Mouse (Mus musculus) embryonic facial prominence, embryonic 11.5 days (tissue): ENCODE data around the gene Trim47. TPM values are rescaled to one million over a fixed set of nuclear protein-coding genes. Genes with fewer than 3 reads are reported as not detected.

Source experiments
- ATAC-seq: fragments of 200-750 bp; cut with Nextera tagmentation; replicated peaks from 2 replicates; pipeline ENCODE4 v1.8.0; 2017; ENCODE audit warnings: low read depth; ENCODE audit not compliant: insufficient number of reproducible peaks, low FRiP score, low TSS enrichment
- DNase-seq: peaks from one replicate; pipeline ENCODE4 v3.0.0-alpha.2; 2015; ENCODE audit warnings: low spot score
- H3K27ac ChIP-seq: fragments of 300-500 bp; sonication (generic); replicated peaks from 2 replicates; pipeline ENCODE4 v1.5.1; 2014; ENCODE audit warnings: mild to moderate bottlenecking, low read depth, low read length, control low read depth
- H3K27me3 ChIP-seq: fragments of 300-500 bp; sonication (generic); 2 replicates; pipeline ENCODE4 v1.6.1; 2014; ENCODE audit warnings: mild to moderate bottlenecking, low read length, moderate library complexity, mixed read lengths; ENCODE audit not compliant: control insufficient read depth, insufficient read depth
- H3K36me3 ChIP-seq: fragments of 300-500 bp; sonication (generic); replicated peaks from 2 replicates; pipeline ENCODE4 v1.6.1; 2014; ENCODE audit warnings: low read depth, mild to moderate bottlenecking, low read length, moderate library complexity, mixed read lengths; ENCODE audit not compliant: control insufficient read depth, insufficient read depth
- H3K4me1 ChIP-seq: fragments of 300-500 bp; sonication (generic); 2 replicates; pipeline ENCODE4 v1.6.1; 2014; ENCODE audit warnings: low read length, mixed read lengths; ENCODE audit not compliant: control insufficient read depth, insufficient read depth
- H3K4me2 ChIP-seq: fragments of 300-500 bp; sonication (generic); 2 replicates; pipeline ENCODE4 v1.6.1; 2014; ENCODE audit warnings: low read depth, mild to moderate bottlenecking, control low read depth, low read length, moderate library complexity
- H3K4me3 ChIP-seq: fragments of 300-500 bp; sonication (generic); 2 replicates; pipeline ENCODE4 v1.5.1; 2014; ENCODE audit warnings: low read depth, low read length, control low read depth
- H3K9ac ChIP-seq: fragments of 300-500 bp; sonication (generic); replicated peaks from 2 replicates; pipeline ENCODE4 v1.6.1; 2014; ENCODE audit warnings: mild to moderate bottlenecking, control low read depth, low read length
- H3K9me3 ChIP-seq: fragments of 300-500 bp; sonication (generic); replicated peaks from 2 replicates; pipeline ENCODE4 v1.6.1; 2016; ENCODE audit warnings: mild to moderate bottlenecking, low read length, inconsistent platforms, mixed read lengths; ENCODE audit not compliant: control insufficient read depth
- WGBS: fragments of 180-500 bp; shearing (Covaris S2); extraction: QIAGEN DNeasy Blood & Tissue Kit; methylation state at CpG from one replicate; pipeline ENCODE4 v1.1.7; 2014; 5-methylcytosine and 5-hydroxymethylcytosine counted together
- polyA plus RNA-seq: library from polyadenylated mRNA; unstranded; fragments of >200 nt; fragmentation: Nextera tagmentation; extraction: Ambion mirVana; gene quantifications from 2 replicates; pipeline ENCODE4 v1.2.1, GENCODE M21; 2014

Gene Trim47
- polyA plus RNA-seq, 1 experiment from 2014 or later = 4.5 TPM

GRCm38 (mm10) chr11:116132366-116133333, 5.6 kb upstream of the Trim47 start:
- Histone ChIP-seq H3K9ac (no peak overlapping the region), H3K4me2 (no peak overlapping the region), H3K4me1 (peaks cover 2% of the 10 kb centered on the region; the same call in 1 of the 2 replicates), H3K9me3 (no peaks in the 10 kb centered on the region), H3K4me3 (no peak overlapping the region), H3K27ac (no peak overlapping the region), H3K27me3 (no peaks in the 10 kb centered on the region), H3K36me3 (peaks cover 3% of the 10 kb centered on the region; the same call in 1 of the 2 replicates)
- ATAC-seq (no peak), DNase-seq (no peak)
- WGBS = 83% methylated on average over 16 of the region's 16 CpGs

GRCm38 (mm10) chr11:116131349-116132170, 4.5 kb upstream of the Trim47 start:
- H3K36me3 ChIP-seq = peaks cover 3% of the 10 kb centered on the region; the same call in 1 of the 2 replicates
- DNase-seq = no peak
- peak overlapping the region; percentile 19; the same call in 1 of the 2 replicates for H3K4me2 ChIP-seq
- peak overlapping the region; percentile 64; the same call in 1 of the 2 replicates for H3K9ac ChIP-seq
- no peak for ATAC-seq
- WGBS = 86% methylated on average over 15 of the region's 15 CpGs
- H3K27me3 ChIP-seq = no peaks in the 10 kb centered on the region
- peaks cover 7% of the 10 kb centered on the region; the same call in 1 of the 2 replicates for H3K4me1 ChIP-seq
- no peak overlapping the region for H3K27ac ChIP-seq
- peak overlapping the region; percentile 43; the same call in 1 of the 2 replicates for H3K4me3 ChIP-seq
- no peaks in the 10 kb centered on the region for H3K9me3 ChIP-seq

DNA sequence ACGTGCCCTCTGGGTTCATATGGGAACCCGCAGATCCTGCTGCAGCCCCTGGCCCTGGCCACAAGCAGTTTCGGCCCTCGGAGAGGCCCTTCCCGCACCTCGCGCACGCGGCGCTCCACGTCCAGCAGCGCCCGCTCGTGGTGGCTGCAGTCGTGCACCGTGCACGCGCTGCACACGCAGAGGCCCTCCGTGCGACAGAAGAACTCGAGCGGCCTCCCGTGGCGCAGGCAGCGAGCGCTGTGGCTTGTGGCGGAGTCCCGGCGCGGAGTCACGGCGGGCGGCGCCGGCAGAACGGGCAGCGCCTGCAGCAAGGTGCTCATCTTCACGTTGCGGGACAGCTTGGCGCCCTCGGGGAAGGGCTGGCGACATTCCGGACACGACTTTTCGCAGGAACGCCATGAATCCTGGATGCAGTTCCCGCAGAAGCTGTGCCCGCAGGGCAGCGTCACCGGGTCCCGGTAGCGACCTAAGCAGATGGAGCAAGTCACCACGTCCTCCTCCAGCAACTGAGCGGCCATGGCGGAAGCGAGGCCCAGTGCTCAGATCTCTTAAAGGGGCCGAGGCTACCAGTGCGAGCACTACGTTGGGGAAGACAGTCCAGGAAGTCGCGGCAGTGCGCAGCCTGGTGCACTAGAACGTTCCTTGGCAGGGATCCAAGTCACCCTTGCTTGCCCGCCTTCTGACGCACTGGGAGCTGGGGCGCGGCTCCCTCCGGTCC, 3.6 kb upstream of the Trim47 start, which contains the start of gene Trim65:
Gene Trim65, minus strand, starts transcription at position 641 of the 718 bp plus-strand sequence.
- under 1% methylated on average over 69 of the region's 69 CpGs for WGBS
- Histone ChIP-seq H3K27ac (peak within 1 kb of the TSS; percentile 42; the same call in 1 of the 2 replicates), H3K9me3 (no peaks in the 10 kb centered on the region), H3K9ac (peak within 1 kb of the TSS; percentile 64), H3K4me2 (peak within 1 kb of the TSS; percentile 66), H3K4me1 (peaks cover 7% of the 10 kb centered on the region; the same call in 1 of the 2 replicates), H3K27me3 (no peaks in the 10 kb centered on the region), H3K36me3 (peaks cover 6% of the 10 kb centered on the region), H3K4me3 (peak within 1 kb of the TSS; percentile 43)
- peak; percentile 89 for DNase-seq
- peak; percentile 77 for ATAC-seq

- H3K4me2 ChIP-seq = peak overlapping the region; percentile 66
- H3K27me3 ChIP-seq = no peaks in the 10 kb centered on the region
- 0 out of 2 replicates have a peak overlapping the region, but pooled peaks have one; percentile 42 for H3K27ac ChIP-seq
- H3K36me3 ChIP-seq = peaks cover 6% of the 10 kb centered on the region
- H3K9ac ChIP-seq = peak overlapping the region; percentile 64
- no peaks in the 10 kb centered on the region for H3K9me3 ChIP-seq
- ATAC-seq (peak; percentile 31), DNase-seq (peak; percentile 31)
- H3K4me1 ChIP-seq = peaks cover 7% of the 10 kb centered on the region; the same call in 1 of the 2 replicates
- WGBS = 47% methylated on average over 8 of the region's 8 CpGs
- peak overlapping the region; percentile 43 for H3K4me3 ChIP-seq
These were observed 3.0 kb upstream of the Trim47 start for GRCm38 (mm10) chr11:116129993-116130487.

- Histone ChIP-seq H3K9me3 (no peaks in the 10 kb centered on the region), H3K27me3 (no peaks in the 10 kb centered on the region), H3K9ac (no peak overlapping the region), H3K27ac (no peak overlapping the region), H3K36me3 (peaks cover 6% of the 10 kb centered on the region), H3K4me2 (no peak overlapping the region), H3K4me1 (peaks cover 7% of the 10 kb centered on the region; the same call in 1 of the 2 replicates), H3K4me3 (no peak overlapping the region)
- no peak for ATAC-seq
- DNase-seq = no peak
- 73% methylated on average over 9 of the region's 9 CpGs for WGBS
These were observed 2.2 kb upstream of the Trim47 start for GRCm38 (mm10) chr11:116129091-116129790.

- H3K4me1 ChIP-seq = peaks cover 7% of the 10 kb centered on the region; the same call in 1 of the 2 replicates
- no peak for DNase-seq
- WGBS = 83% methylated on average over 9 of the region's 9 CpGs
These were observed 976 bp upstream of the Trim47 start for GRCm38 (mm10) chr11:116127986-116128385.

DNA sequence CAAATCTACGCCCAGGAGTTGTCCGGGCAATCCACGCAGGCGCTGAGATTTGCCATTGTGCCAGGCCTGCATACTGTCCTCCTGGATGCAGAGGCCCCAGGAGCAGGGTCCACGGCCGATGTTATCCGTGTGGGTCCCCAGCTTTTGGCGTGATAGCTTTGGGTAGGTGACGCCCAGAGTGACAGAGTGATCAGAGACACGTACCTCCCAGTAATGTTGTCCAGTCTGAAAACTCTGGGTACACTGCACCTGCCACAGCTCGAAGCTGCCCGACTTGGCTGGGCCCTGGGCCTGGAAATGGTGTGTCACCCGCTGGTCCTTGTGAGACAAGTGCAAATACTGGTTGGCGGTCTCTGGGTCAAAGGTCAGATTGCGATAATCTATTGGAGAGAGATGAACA, 749 bp downstream of the Trim47 start:
- no peak for ATAC-seq
- Histone ChIP-seq H3K36me3 (peaks cover 4% of the 10 kb centered on the region), H3K4me3 (no peak overlapping the region), H3K4me1 (peaks cover 7% of the 10 kb centered on the region; the same call in 1 of the 2 replicates), H3K27ac (no peak overlapping the region), H3K27me3 (no peaks in the 10 kb centered on the region), H3K9ac (no peak overlapping the region), H3K4me2 (no peak overlapping the region), H3K9me3 (no peaks in the 10 kb centered on the region)
- 95% methylated on average over 15 of the region's 15 CpGs for WGBS
- no peak for DNase-seq

More at GRCm38 (mm10) chr11:116127986-116128385, 976 bp upstream of the Trim47 start:
- H3K9ac ChIP-seq = no peak overlapping the region
- H3K4me3 ChIP-seq = no peak overlapping the region
- H3K27ac ChIP-seq = no peak overlapping the region
- no peak overlapping the region for H3K4me2 ChIP-seq
- no peaks in the 10 kb centered on the region for H3K9me3 ChIP-seq
- no peaks in the 10 kb centered on the region for H3K27me3 ChIP-seq
- no peak for ATAC-seq
- peaks cover 6% of the 10 kb centered on the region for H3K36me3 ChIP-seq
